Mouse (Mus musculus) cortical plate, adult 2 months (tissue): ENCODE measurements around the gene Esp22.
"Not testable (repeated sequence)": the region's sequence is repeated elsewhere in the genome, so short reads cannot be mapped to it uniquely, and the experiment has no call there.

ENCODE experiments used
- CTCF ChIP-seq: fragments of 200-500 bp; IDR thresholded peaks from 2 replicates; pipeline ENCODE4 v1.5.1; 2011; ENCODE audit warnings: mild to moderate bottlenecking, control low read depth, low read length; ENCODE audit not compliant: insufficient read depth; ENCODE audit errors: extremely low read depth
- POLR2A ChIP-seq: fragments of 200-500 bp; IDR thresholded peaks from 2 replicates; pipeline ENCODE4 v1.6.1; 2011; ENCODE audit warnings: mild to moderate bottlenecking, low read length, control low read depth; ENCODE audit not compliant: insufficient read depth; ENCODE audit errors: extremely low read depth

DNA sequence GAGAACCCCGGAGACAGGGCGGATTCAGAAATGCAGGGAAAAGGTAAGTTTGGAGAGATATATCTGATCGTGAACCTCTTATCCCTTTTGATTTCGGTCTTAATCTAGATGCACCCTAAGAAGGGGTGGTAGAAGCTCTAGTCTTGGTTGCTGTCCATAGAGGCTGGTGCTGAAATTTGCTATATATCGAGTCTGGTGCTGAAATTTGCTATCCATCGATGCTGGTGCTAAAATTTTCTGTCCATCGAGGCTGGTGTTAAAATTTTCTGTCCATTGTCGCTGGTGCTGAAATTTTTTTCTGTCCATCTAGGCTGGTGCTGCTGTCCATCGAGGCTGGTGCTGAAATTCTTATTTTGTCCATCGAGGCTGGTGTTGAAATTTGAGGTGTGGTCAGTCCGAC is 12.0 kb downstream of the Esp22 start:
- not testable (repeated sequence) for TF ChIP-seq CTCF, POLR2A
